Mouse (Mus musculus) megakaryocyte, embryonic 14.5 days (primary cell): ENCODE measurements around the gene Ruvbl1.

Source experiments
- FLI1 ChIP-seq: IDR thresholded peaks from 2 replicates; pipeline ENCODE4 v1.6.1; 2012; ENCODE audit warnings: low read length, inconsistent platforms, mixed read lengths
- GATA1 ChIP-seq: IDR thresholded peaks from 3 replicates; pipeline ENCODE4 v1.6.1; 2012; ENCODE audit warnings: mixed read lengths, low read length, inconsistent platforms, borderline replicate concordance

GRCm38 (mm10) chr6:88521821-88522220 lies 56.6 kb downstream of the Ruvbl1 start:
- TF ChIP-seq GATA1, result no peak
- TF ChIP-seq FLI1, result no peak
